Mouse (Mus musculus) stomach, embryonic 14.5 days (tissue): Measurements from ENCODE around the gene Nrarp. TPM values are rescaled to one million over a fixed set of nuclear protein-coding genes. Genes with fewer than 3 reads are reported as not detected.

Experiments
- ATAC-seq: fragments of 200-750 bp; cut with Nextera tagmentation; 2 replicates; pipeline ENCODE4 v1.8.0; 2017; ENCODE audit warnings: low read depth, moderate TSS enrichment; ENCODE audit not compliant: insufficient number of reproducible peaks, insufficient read depth, low FRiP score
- H3K27ac ChIP-seq: fragments of 300-500 bp; sonication (generic); 2 replicates; pipeline ENCODE4 v1.5.1; 2014; ENCODE audit warnings: mild to moderate bottlenecking, low read length, moderate library complexity, mixed read lengths
- H3K27me3 ChIP-seq: fragments of 300-500 bp; sonication (generic); 2 replicates; pipeline ENCODE4 v1.6.1; 2014; ENCODE audit warnings: low read length, control low read depth, mixed read lengths; ENCODE audit not compliant: control insufficient read depth, insufficient read depth
- H3K36me3 ChIP-seq: fragments of 300-500 bp; sonication (generic); 2 replicates; pipeline ENCODE4 v1.6.1; 2014; ENCODE audit warnings: mild to moderate bottlenecking, control low read depth, low read length, moderate library complexity, mixed read lengths; ENCODE audit not compliant: control insufficient read depth, insufficient read depth
- H3K4me1 ChIP-seq: fragments of 300-500 bp; sonication (generic); 2 replicates; pipeline ENCODE4 v1.6.1; 2014; ENCODE audit warnings: low read length, control low read depth, mixed read lengths; ENCODE audit not compliant: control insufficient read depth, insufficient read depth
- H3K4me2 ChIP-seq: fragments of 300-500 bp; sonication (generic); replicated peaks from 2 replicates; pipeline ENCODE4 v1.6.1; 2014; ENCODE audit warnings: low read depth, low read length, control low read depth
- H3K4me3 ChIP-seq: fragments of 300-500 bp; sonication (generic); 2 replicates; pipeline ENCODE4 v1.5.1; 2014; ENCODE audit warnings: low read depth, low read length, control low read depth
- H3K9ac ChIP-seq: fragments of 300-500 bp; sonication (generic); replicated peaks from 2 replicates; pipeline ENCODE4 v1.6.1; 2014; ENCODE audit warnings: low read depth, mild to moderate bottlenecking, control low read depth, low read length, moderate library complexity, mixed read lengths
- H3K9me3 ChIP-seq: fragments of 300-500 bp; sonication (generic); 2 replicates; pipeline ENCODE4 v1.6.1; 2016; ENCODE audit warnings: low read depth, low read length, control low read depth; ENCODE audit not compliant: control insufficient read depth
- WGBS: fragments of 180-500 bp; shearing (Covaris S2); extraction: QIAGEN DNeasy Blood & Tissue Kit; methylation state at CpG from one replicate; pipeline ENCODE4 v1.1.7; 2014; 5-methylcytosine and 5-hydroxymethylcytosine counted together
- polyA plus RNA-seq: library from polyadenylated mRNA; unstranded; fragments of >200 nt; fragmentation: Nextera tagmentation; extraction: Ambion mirVana; gene quantifications from 2 replicates; pipeline ENCODE4 v1.2.1, GENCODE M21; 2014

The Nrarp gene
- polyA plus RNA-seq = 8.0 and 8.9 TPM in 2 replicates

GRCm38 (mm10) chr2:25180478-25180903 lies at the start of gene Nrarp:
TSS of gene Nrarp (plus strand) at chr2:25180758.
- Histone ChIP-seq H3K4me2 (peak within 1 kb of the TSS; percentile 84), H3K4me1 (peaks cover 27% of the 10 kb centered on the region), H3K27me3 (peaks cover 16% of the 10 kb centered on the region), H3K9me3 (no peaks in the 10 kb centered on the region), H3K36me3 (no peaks in the 10 kb centered on the region), H3K9ac (peak within 1 kb of the TSS; percentile 46), H3K27ac (peak within 1 kb of the TSS; percentile 88), H3K4me3 (peak within 1 kb of the TSS; percentile 52)
- under 1% methylated on average over 35 of the region's 35 CpGs for WGBS
- peak; percentile 91 for ATAC-seq

GRCm38 (mm10) chr2:25131601-25132000 lies 49.0 kb upstream of the Nrarp start:
- WGBS = 82% methylated on average over 9 of the region's 9 CpGs
- no peaks in the 10 kb centered on the region for H3K27me3 ChIP-seq
- no peaks in the 10 kb centered on the region for H3K36me3 ChIP-seq
- no peak overlapping the region for H3K9ac ChIP-seq
- H3K4me2 ChIP-seq = no peak overlapping the region
- H3K4me3 ChIP-seq = no peak overlapping the region
- no peak overlapping the region for H3K27ac ChIP-seq
- no peak for ATAC-seq
- peaks cover 5% of the 10 kb centered on the region for H3K4me1 ChIP-seq
- H3K9me3 ChIP-seq = no peaks in the 10 kb centered on the region

- 66% methylated on average over 6 of the region's 6 CpGs for WGBS
- H3K9me3 ChIP-seq = no peaks in the 10 kb centered on the region
- ATAC-seq = no peak
Measured at GRCm38 (mm10) chr2:25137832-25138231, 42.7 kb upstream of the Nrarp start.

GRCm38 (mm10) chr2:25141185-25141584 lies 39.4 kb upstream of the Nrarp start:
- H3K4me3 ChIP-seq = no peak overlapping the region
- no peaks in the 10 kb centered on the region for H3K4me1 ChIP-seq
- no peaks in the 10 kb centered on the region for H3K9me3 ChIP-seq
- 71% methylated on average over 4 of the region's 4 CpGs for WGBS
- H3K27me3 ChIP-seq = no peaks in the 10 kb centered on the region
- no peak overlapping the region for H3K27ac ChIP-seq
- no peak overlapping the region for H3K9ac ChIP-seq
- no peaks in the 10 kb centered on the region for H3K36me3 ChIP-seq
- no peak overlapping the region for H3K4me2 ChIP-seq
- ATAC-seq = no peak

More at GRCm38 (mm10) chr2:25137832-25138231, 42.7 kb upstream of the Nrarp start:
- Histone ChIP-seq H3K27me3 (no peaks in the 10 kb centered on the region), H3K4me3 (no peak overlapping the region), H3K4me1 (no peaks in the 10 kb centered on the region), H3K9ac (no peak overlapping the region), H3K4me2 (no peak overlapping the region), H3K36me3 (no peaks in the 10 kb centered on the region), H3K27ac (no peak overlapping the region)

- Histone ChIP-seq H3K9me3 (no peaks in the 10 kb centered on the region), H3K4me2 (no peak overlapping the region), H3K27ac (no peak overlapping the region), H3K4me1 (no peaks in the 10 kb centered on the region), H3K36me3 (no peaks in the 10 kb centered on the region), H3K27me3 (no peaks in the 10 kb centered on the region), H3K9ac (no peak overlapping the region), H3K4me3 (no peak overlapping the region)
- ATAC-seq = no peak
- 81% methylated on average over 5 of the region's 5 CpGs for WGBS
Measured at GRCm38 (mm10) chr2:25141921-25142320, 38.6 kb upstream of the Nrarp start.

- no peak for ATAC-seq
- no peaks in the 10 kb centered on the region for H3K9me3 ChIP-seq
- H3K4me2 ChIP-seq = no peak overlapping the region
- H3K4me1 ChIP-seq = no peaks in the 10 kb centered on the region
- no peak overlapping the region for H3K9ac ChIP-seq
- H3K27me3 ChIP-seq = no peaks in the 10 kb centered on the region
- no peak overlapping the region for H3K4me3 ChIP-seq
- H3K27ac ChIP-seq = no peak overlapping the region
- 80% methylated on average over 6 of the region's 6 CpGs for WGBS
- no peaks in the 10 kb centered on the region for H3K36me3 ChIP-seq
Measured at GRCm38 (mm10) chr2:25145346-25145745, 35.2 kb upstream of the Nrarp start.

- H3K4me2 ChIP-seq = no peak overlapping the region
- H3K4me3 ChIP-seq = no peak overlapping the region
- no peak for ATAC-seq
- no peaks in the 10 kb centered on the region for H3K36me3 ChIP-seq
- no peaks in the 10 kb centered on the region for H3K9me3 ChIP-seq
- H3K9ac ChIP-seq = no peak overlapping the region
- no peaks in the 10 kb centered on the region for H3K4me1 ChIP-seq
- no peaks in the 10 kb centered on the region for H3K27me3 ChIP-seq
- WGBS = 84% methylated on average over 5 of the region's 5 CpGs
- no peak overlapping the region for H3K27ac ChIP-seq
Measured at GRCm38 (mm10) chr2:25147398-25147797, 33.2 kb upstream of the Nrarp start.

- Histone ChIP-seq H3K4me1 (no peaks in the 10 kb centered on the region), H3K4me2 (no peak overlapping the region), H3K27me3 (no peaks in the 10 kb centered on the region), H3K4me3 (no peak overlapping the region), H3K27ac (no peak overlapping the region), H3K9me3 (no peaks in the 10 kb centered on the region), H3K36me3 (no peaks in the 10 kb centered on the region), H3K9ac (no peak overlapping the region)
- WGBS = 51% methylated on average over 5 of the region's 5 CpGs
- ATAC-seq = no peak
Measured at GRCm38 (mm10) chr2:25147892-25148291, 32.7 kb upstream of the Nrarp start.

GRCm38 (mm10) chr2:25149643-25150042 lies 30.9 kb upstream of the Nrarp start:
- 65% methylated on average over 2 of the region's 2 CpGs for WGBS
- Histone ChIP-seq H3K4me2 (no peak overlapping the region), H3K9me3 (no peaks in the 10 kb centered on the region), H3K4me3 (no peak overlapping the region), H3K27ac (no peak overlapping the region), H3K36me3 (no peaks in the 10 kb centered on the region), H3K27me3 (no peaks in the 10 kb centered on the region), H3K9ac (no peak overlapping the region), H3K4me1 (no peaks in the 10 kb centered on the region)
- ATAC-seq = no peak
